Mouse (Mus musculus): Measurements from ENCODE around the gene Dhrs7b. TPM values are rescaled to one million over a fixed set of nuclear protein-coding genes. Genes with fewer than 3 reads are reported as not detected.

Dhrs7b gene
- polyA plus RNA-seq, 1 experiment = 19.8 TPM

GRCm38 (mm10) chr11:60825191-60825590, 5.2 kb upstream of the Dhrs7b start:
- H3K36me3 ChIP-seq (ENCODE audit: control insufficient read depth, insufficient read depth, low read length) = no peaks in the 10 kb centered on the region

GRCm38 (mm10) chr11:60826700-60827099, 3.7 kb upstream of the Dhrs7b start:
- no peaks in the 10 kb centered on the region for H3K27me3 ChIP-seq (ENCODE audit: control insufficient read depth, insufficient read depth, low read length)
- no peaks in the 10 kb centered on the region for H3K4me1 ChIP-seq (ENCODE audit: control insufficient read depth, insufficient read depth, low read length)
- no peak for TF ChIP-seq POLR2A (IDR thresholded peaks at IDR 0.05; ENCODE audit: control insufficient read depth, low read depth, low read length)
- no peak for TF ChIP-seq CTCF (IDR thresholded peaks at IDR 0.05; ENCODE audit: control insufficient read depth, insufficient read depth, insufficient replicate concordance, low read depth, low read length)
- no peak overlapping the region for H3K4me3 ChIP-seq (ENCODE audit: control insufficient read depth, low read depth, low read length)
- H3K36me3 ChIP-seq (ENCODE audit: control insufficient read depth, insufficient read depth, low read length) = no peaks in the 10 kb centered on the region
- no peak overlapping the region for H3K27ac ChIP-seq (ENCODE audit: control insufficient read depth, insufficient read depth, low read depth, low read length)

More at GRCm38 (mm10) chr11:60825191-60825590, 5.2 kb upstream of the Dhrs7b start:
- TF ChIP-seq POLR2A (IDR thresholded peaks at IDR 0.05; ENCODE audit: control insufficient read depth, low read depth, low read length) = no peak
- no peak for TF ChIP-seq CTCF (IDR thresholded peaks at IDR 0.05; ENCODE audit: control insufficient read depth, insufficient read depth, insufficient replicate concordance, low read depth, low read length)
- Histone ChIP-seq H3K4me1 (ENCODE audit: control insufficient read depth, insufficient read depth, low read length) (no peaks in the 10 kb centered on the region), H3K27ac (ENCODE audit: control insufficient read depth, insufficient read depth, low read depth, low read length) (no peak overlapping the region), H3K4me3 (ENCODE audit: control insufficient read depth, low read depth, low read length) (no peak overlapping the region), H3K27me3 (ENCODE audit: control insufficient read depth, insufficient read depth, low read length) (no peaks in the 10 kb centered on the region)

GRCm38 (mm10) chr11:60827241-60827945, 3.0 kb upstream of the Dhrs7b start:
- no peak overlapping the region for H3K27ac ChIP-seq (ENCODE audit: control insufficient read depth, insufficient read depth, low read depth, low read length)
- no peaks in the 10 kb centered on the region for H3K27me3 ChIP-seq (ENCODE audit: control insufficient read depth, insufficient read depth, low read length)
- H3K4me3 ChIP-seq (ENCODE audit: control insufficient read depth, low read depth, low read length) = no peak overlapping the region
- H3K36me3 ChIP-seq (ENCODE audit: control insufficient read depth, insufficient read depth, low read length) = no peaks in the 10 kb centered on the region
- no peaks in the 10 kb centered on the region for H3K4me1 ChIP-seq (ENCODE audit: control insufficient read depth, insufficient read depth, low read length)
- TF ChIP-seq CTCF (IDR thresholded peaks at IDR 0.05; ENCODE audit: control insufficient read depth, insufficient read depth, insufficient replicate concordance, low read depth, low read length) = no peak
- no peak for TF ChIP-seq POLR2A (IDR thresholded peaks at IDR 0.05; ENCODE audit: control insufficient read depth, low read depth, low read length)

GRCm38 (mm10) chr11:60828903-60829302, 1.5 kb upstream of the Dhrs7b start:
- TF ChIP-seq POLR2A (IDR thresholded peaks at IDR 0.05; ENCODE audit: control insufficient read depth, low read depth, low read length) (no peak), CTCF (IDR thresholded peaks at IDR 0.05; ENCODE audit: control insufficient read depth, insufficient read depth, insufficient replicate concordance, low read depth, low read length) (no peak)
- Histone ChIP-seq H3K4me1 (ENCODE audit: control insufficient read depth, insufficient read depth, low read length) (no peaks in the 10 kb centered on the region), H3K27ac (ENCODE audit: control insufficient read depth, insufficient read depth, low read depth, low read length) (no peak overlapping the region), H3K27me3 (ENCODE audit: control insufficient read depth, insufficient read depth, low read length) (no peaks in the 10 kb centered on the region), H3K36me3 (ENCODE audit: control insufficient read depth, insufficient read depth, low read length) (no peaks in the 10 kb centered on the region), H3K4me3 (ENCODE audit: control insufficient read depth, low read depth, low read length) (no peak overlapping the region)

- no peaks in the 10 kb centered on the region for H3K27me3 ChIP-seq (ENCODE audit: control insufficient read depth, insufficient read depth, low read length)
- H3K4me3 ChIP-seq (ENCODE audit: control insufficient read depth, low read depth, low read length) = no peak overlapping the region
- TF ChIP-seq POLR2A (IDR thresholded peaks at IDR 0.05; ENCODE audit: control insufficient read depth, low read depth, low read length) (no peak), CTCF (IDR thresholded peaks at IDR 0.05; ENCODE audit: control insufficient read depth, insufficient read depth, insufficient replicate concordance, low read depth, low read length) (no peak)
- no peaks in the 10 kb centered on the region for H3K36me3 ChIP-seq (ENCODE audit: control insufficient read depth, insufficient read depth, low read length)
- H3K27ac ChIP-seq (ENCODE audit: control insufficient read depth, insufficient read depth, low read depth, low read length) = no peak overlapping the region
- no peaks in the 10 kb centered on the region; the same call in 1 of the 2 replicates for H3K4me1 ChIP-seq (ENCODE audit: control insufficient read depth, insufficient read depth, low read length)
These were observed 6.5 kb downstream of the Dhrs7b start for GRCm38 (mm10) chr11:60836897-60837296.

- Histone ChIP-seq H3K27ac (ENCODE audit: control insufficient read depth, insufficient read depth, low read depth, low read length) (no peak overlapping the region), H3K36me3 (ENCODE audit: control insufficient read depth, insufficient read depth, low read length) (no peaks in the 10 kb centered on the region), H3K27me3 (ENCODE audit: control insufficient read depth, insufficient read depth, low read length) (no peaks in the 10 kb centered on the region), H3K4me3 (ENCODE audit: control insufficient read depth, low read depth, low read length) (no peak overlapping the region), H3K4me1 (ENCODE audit: control insufficient read depth, insufficient read depth, low read length) (no peaks in the 10 kb centered on the region; the same call in 1 of the 2 replicates)
- no peak for TF ChIP-seq CTCF (IDR thresholded peaks at IDR 0.05; ENCODE audit: control insufficient read depth, insufficient read depth, insufficient replicate concordance, low read depth, low read length)
- no peak for TF ChIP-seq POLR2A (IDR thresholded peaks at IDR 0.05; ENCODE audit: control insufficient read depth, low read depth, low read length)
These were observed 7.4 kb downstream of the Dhrs7b start for GRCm38 (mm10) chr11:60837644-60838406.

GRCm38 (mm10) chr11:60841467-60842200, 11.2 kb downstream of the Dhrs7b start:
- H3K27ac ChIP-seq (ENCODE audit: control insufficient read depth, insufficient read depth, low read depth, low read length) = no peak overlapping the region

More at GRCm38 (mm10) chr11:60841467-60842200, 11.2 kb downstream of the Dhrs7b start:
- Histone ChIP-seq H3K4me3 (ENCODE audit: control insufficient read depth, low read depth, low read length) (no peak overlapping the region), H3K27me3 (ENCODE audit: control insufficient read depth, insufficient read depth, low read length) (no peaks in the 10 kb centered on the region), H3K36me3 (ENCODE audit: control insufficient read depth, insufficient read depth, low read length) (no peaks in the 10 kb centered on the region), H3K4me1 (ENCODE audit: control insufficient read depth, insufficient read depth, low read length) (no peaks in the 10 kb centered on the region; the same call in 1 of the 2 replicates)
- no peak for TF ChIP-seq POLR2A (IDR thresholded peaks at IDR 0.05; ENCODE audit: control insufficient read depth, low read depth, low read length)
- TF ChIP-seq CTCF (IDR thresholded peaks at IDR 0.05; ENCODE audit: control insufficient read depth, insufficient read depth, insufficient replicate concordance, low read depth, low read length) = no peak
